Mouse (Mus musculus) kidney, embryonic 14.5 days (tissue): ENCODE data around the gene Camsap1. TPM values are rescaled to one million over a fixed set of nuclear protein-coding genes. Genes with fewer than 3 reads are reported as not detected.

Experiments used
- ATAC-seq: fragments of 200-750 bp; cut with Nextera tagmentation; 2 replicates; pipeline ENCODE4 v1.8.0; 2017; ENCODE audit warnings: moderate number of reproducible peaks, mild to moderate bottlenecking, moderate TSS enrichment, moderate library complexity; ENCODE audit not compliant: low FRiP score, low TSS enrichment
- H3K27ac ChIP-seq: fragments of 300-500 bp; sonication (generic); 2 replicates; pipeline ENCODE4 v1.5.1; 2014; ENCODE audit warnings: low read depth, mild to moderate bottlenecking, low read length, moderate library complexity, mixed read lengths
- H3K27me3 ChIP-seq: fragments of 300-500 bp; sonication (generic); 2 replicates; pipeline ENCODE4 v1.6.1; 2014; ENCODE audit warnings: mild to moderate bottlenecking, low read length; ENCODE audit not compliant: control insufficient read depth, insufficient read depth
- H3K36me3 ChIP-seq: fragments of 300-500 bp; sonication (generic); 2 replicates; pipeline ENCODE4 v1.6.1; 2014; ENCODE audit warnings: low read length, mixed read lengths; ENCODE audit not compliant: control insufficient read depth, insufficient read depth
- H3K4me1 ChIP-seq: fragments of 300-500 bp; sonication (generic); 2 replicates; pipeline ENCODE4 v1.6.1; 2014; ENCODE audit warnings: low read length, mixed read lengths; ENCODE audit not compliant: control insufficient read depth, insufficient read depth
- H3K4me2 ChIP-seq: fragments of 300-500 bp; sonication (generic); replicated peaks from 2 replicates; pipeline ENCODE4 v1.6.1; 2014; ENCODE audit warnings: low read depth, mild to moderate bottlenecking, low read length
- H3K4me3 ChIP-seq: fragments of 300-500 bp; sonication (generic); 2 replicates; pipeline ENCODE4 v1.5.1; 2014; ENCODE audit warnings: mild to moderate bottlenecking, low read length
- H3K9ac ChIP-seq: fragments of 300-500 bp; sonication (generic); 2 replicates; pipeline ENCODE4 v1.6.1; 2014; ENCODE audit warnings: low read depth, mild to moderate bottlenecking, low read length, moderate library complexity
- H3K9me3 ChIP-seq: fragments of 300-500 bp; sonication (generic); 2 replicates; pipeline ENCODE4 v1.6.1; 2016; ENCODE audit warnings: low read length; ENCODE audit not compliant: control insufficient read depth
- WGBS: fragments of 180-500 bp; shearing (Covaris S2); extraction: QIAGEN DNeasy Blood & Tissue Kit; methylation state at CpG from one replicate; pipeline ENCODE4 v1.1.7; 2014; 5-methylcytosine and 5-hydroxymethylcytosine counted together
- polyA plus RNA-seq: library from polyadenylated mRNA; unstranded; fragments of >200 nt; fragmentation: Nextera tagmentation; extraction: Ambion mirVana; gene quantifications from 2 replicates; pipeline ENCODE4 v1.2.1, GENCODE M21; 2014

Gene Camsap1
- polyA plus RNA-seq, 1 experiment from 2014 or later, result 24.8 TPM

GRCm38 (mm10) chr2:25918408-25918807, 64.7 kb downstream of the Camsap1 start:
- Histone ChIP-seq H3K9me3 (no peaks in the 10 kb centered on the region), H3K36me3 (no peaks in the 10 kb centered on the region), H3K27ac (no peak overlapping the region), H3K4me2 (no peak overlapping the region), H3K9ac (no peak overlapping the region), H3K27me3 (no peaks in the 10 kb centered on the region), H3K4me1 (no peaks in the 10 kb centered on the region), H3K4me3 (no peak overlapping the region)
- no peak for ATAC-seq
- 89% methylated on average over 2 of the region's 2 CpGs for WGBS

DNA sequence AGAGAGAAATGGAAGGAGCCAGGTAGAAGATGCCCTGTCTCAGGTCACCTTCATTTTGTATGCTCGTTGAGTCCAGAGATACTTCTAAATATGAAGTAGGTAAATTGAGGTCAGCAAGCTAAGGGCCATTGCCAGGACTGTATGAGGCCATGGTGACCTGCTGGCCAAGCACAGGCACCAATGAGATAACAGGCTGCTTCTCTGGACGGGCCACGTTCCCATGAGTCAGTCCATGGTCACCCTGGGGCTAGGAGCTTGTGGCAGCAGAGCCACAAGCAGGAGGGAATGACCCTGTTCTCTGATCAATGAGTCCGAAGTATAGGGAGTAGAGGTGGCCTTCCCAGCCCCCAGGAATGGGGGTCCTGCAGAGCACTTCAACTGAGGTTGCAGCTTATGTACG, 68.3 kb downstream of the Camsap1 start:
- Histone ChIP-seq H3K4me1 (no peaks in the 10 kb centered on the region), H3K27ac (no peak overlapping the region), H3K4me3 (no peak overlapping the region), H3K9me3 (no peaks in the 10 kb centered on the region), H3K27me3 (no peaks in the 10 kb centered on the region), H3K36me3 (no peaks in the 10 kb centered on the region), H3K9ac (no peak overlapping the region), H3K4me2 (no peak overlapping the region)
- WGBS, result 94% methylated on average over 5 of the region's 5 CpGs
- ATAC-seq, result no peak

- WGBS, result 66% methylated on average over 4 of the region's 4 CpGs
- no peak overlapping the region for H3K4me3 ChIP-seq
- H3K27ac ChIP-seq, result no peak overlapping the region
- no peak overlapping the region for H3K4me2 ChIP-seq
- no peaks in the 10 kb centered on the region for H3K27me3 ChIP-seq
- no peaks in the 10 kb centered on the region for H3K36me3 ChIP-seq
- no peaks in the 10 kb centered on the region for H3K9me3 ChIP-seq
- ATAC-seq, result no peak
- no peaks in the 10 kb centered on the region for H3K4me1 ChIP-seq
- no peak overlapping the region for H3K9ac ChIP-seq
These were observed 68.9 kb downstream of the Camsap1 start for GRCm38 (mm10) chr2:25914201-25914600.

DNA sequence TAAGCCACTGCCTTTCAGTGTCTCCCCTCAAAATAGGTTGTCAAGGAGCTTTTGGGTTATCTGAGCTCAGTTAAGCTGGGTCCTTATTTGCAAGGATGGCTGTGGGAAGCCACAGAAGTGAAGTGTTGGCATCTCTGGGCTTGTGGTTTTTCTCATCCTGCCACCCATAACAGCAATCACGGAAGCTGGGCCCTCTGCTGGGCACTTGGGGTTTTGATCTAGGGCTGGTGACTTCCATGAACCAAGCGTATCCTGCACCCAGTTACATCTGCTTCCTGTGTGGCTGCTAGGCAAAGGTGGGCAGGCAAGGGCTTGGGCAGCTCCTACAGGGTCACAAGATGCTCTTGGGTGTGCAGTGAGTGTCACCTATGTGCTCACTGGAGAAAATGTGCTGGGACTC, 69.8 kb downstream of the Camsap1 start:
- Histone ChIP-seq H3K4me2 (no peak overlapping the region), H3K4me3 (no peak overlapping the region), H3K4me1 (no peaks in the 10 kb centered on the region), H3K9me3 (no peaks in the 10 kb centered on the region), H3K27ac (no peak overlapping the region), H3K27me3 (no peaks in the 10 kb centered on the region), H3K9ac (no peak overlapping the region), H3K36me3 (no peaks in the 10 kb centered on the region)
- no peak for ATAC-seq
- WGBS, result 46% methylated on average over 2 of the region's 2 CpGs

DNA sequence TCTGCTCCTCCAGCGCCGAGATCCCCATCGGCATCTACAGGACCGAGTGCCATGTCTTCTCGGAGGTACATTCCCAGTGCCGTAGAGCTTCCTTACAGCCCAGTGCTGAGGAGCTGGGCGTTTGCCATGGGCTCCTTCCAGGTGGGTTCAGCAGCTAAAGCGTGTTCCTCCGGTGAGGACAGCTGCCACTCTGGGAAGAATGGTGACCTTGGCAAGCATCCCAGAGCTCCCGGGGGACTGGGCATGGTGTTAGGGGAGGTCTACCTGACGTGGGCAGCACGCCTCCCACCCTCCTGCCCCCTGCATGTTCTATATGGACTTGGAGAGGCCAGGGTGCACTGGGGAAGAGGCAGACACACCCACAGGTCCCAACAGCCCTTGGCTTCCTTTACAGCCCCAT, 73.2 kb downstream of the Camsap1 start:
- WGBS, result 82% methylated on average over 12 of the region's 12 CpGs

GRCm38 (mm10) chr2:25898970-25899369, 84.1 kb downstream of the Camsap1 start:
- H3K4me2 ChIP-seq, result no peak overlapping the region
- no peaks in the 10 kb centered on the region for H3K27me3 ChIP-seq
- H3K9me3 ChIP-seq, result no peaks in the 10 kb centered on the region
- no peaks in the 10 kb centered on the region for H3K4me1 ChIP-seq
- WGBS, result 72% methylated on average over 9 of the region's 9 CpGs
- H3K36me3 ChIP-seq, result no peaks in the 10 kb centered on the region
- ATAC-seq, result no peak
- no peak overlapping the region for H3K4me3 ChIP-seq
- no peak overlapping the region for H3K9ac ChIP-seq
- no peak overlapping the region for H3K27ac ChIP-seq

More for the DNA sequence above, 73.2 kb downstream of the Camsap1 start:
- Histone ChIP-seq H3K9me3 (no peaks in the 10 kb centered on the region), H3K4me2 (no peak overlapping the region), H3K27me3 (no peaks in the 10 kb centered on the region), H3K4me1 (no peaks in the 10 kb centered on the region), H3K9ac (no peak overlapping the region), H3K36me3 (no peaks in the 10 kb centered on the region), H3K4me3 (no peak overlapping the region), H3K27ac (no peak overlapping the region)
- ATAC-seq, result no peak

GRCm38 (mm10) chr2:25892440-25892839, 90.6 kb downstream of the Camsap1 start:
- Histone ChIP-seq H3K27ac (no peak overlapping the region), H3K36me3 (no peaks in the 10 kb centered on the region), H3K4me2 (no peak overlapping the region), H3K27me3 (no peaks in the 10 kb centered on the region), H3K4me3 (no peak overlapping the region), H3K9ac (no peak overlapping the region), H3K9me3 (no peaks in the 10 kb centered on the region), H3K4me1 (no peaks in the 10 kb centered on the region)
- ATAC-seq, result no peak
- WGBS, result 76% methylated on average over 7 of the region's 7 CpGs

- Histone ChIP-seq H3K27ac (no peak overlapping the region), H3K9ac (no peak overlapping the region), H3K36me3 (no peaks in the 10 kb centered on the region), H3K4me3 (no peak overlapping the region), H3K4me2 (no peak overlapping the region), H3K4me1 (no peaks in the 10 kb centered on the region), H3K9me3 (no peaks in the 10 kb centered on the region), H3K27me3 (no peaks in the 10 kb centered on the region)
- 65% methylated on average over 5 of the region's 5 CpGs for WGBS
- ATAC-seq, result no peak
These were observed 94.9 kb downstream of the Camsap1 start for GRCm38 (mm10) chr2:25888144-25888543.

GRCm38 (mm10) chr2:25887226-25887625, 95.9 kb downstream of the Camsap1 start:
- Histone ChIP-seq H3K4me2 (no peak overlapping the region), H3K36me3 (no peaks in the 10 kb centered on the region), H3K9me3 (no peaks in the 10 kb centered on the region), H3K9ac (no peak overlapping the region), H3K4me3 (no peak overlapping the region), H3K27ac (no peak overlapping the region), H3K4me1 (no peaks in the 10 kb centered on the region), H3K27me3 (no peaks in the 10 kb centered on the region)
- no peak for ATAC-seq
- 67% methylated on average over 8 of the region's 8 CpGs for WGBS

- H3K27me3 ChIP-seq, result no peaks in the 10 kb centered on the region
- no peak for ATAC-seq
- H3K27ac ChIP-seq, result no peak overlapping the region
- H3K9ac ChIP-seq, result no peak overlapping the region
- H3K36me3 ChIP-seq, result no peaks in the 10 kb centered on the region
- no peaks in the 10 kb centered on the region for H3K9me3 ChIP-seq
- no peak overlapping the region for H3K4me2 ChIP-seq
- H3K4me3 ChIP-seq, result no peak overlapping the region
- no peaks in the 10 kb centered on the region for H3K4me1 ChIP-seq
- WGBS, result 94% methylated on average over 3 of the region's 3 CpGs
These were observed 98.3 kb downstream of the Camsap1 start for GRCm38 (mm10) chr2:25884756-25885155.
